Mouse (Mus musculus) stomach, postnatal 0 days (tissue): ENCODE results near the gene Gm40193. TPM values are rescaled to one million over a fixed set of nuclear protein-coding genes. Genes with fewer than 3 reads are reported as not detected.

Experiments used
- ATAC-seq: fragments of 200-750 bp; cut with Nextera tagmentation; 2 replicates; pipeline ENCODE4 v1.8.0; 2017; ENCODE audit not compliant: low FRiP score, low TSS enrichment
- DNase-seq: peaks from one replicate; pipeline ENCODE4 v3.0.0-alpha.2; 2016; ENCODE audit warnings: low spot score
- H3K27ac ChIP-seq: fragments of 300-500 bp; sonication (generic); replicated peaks from 2 replicates; pipeline ENCODE4 v1.5.1; 2014; ENCODE audit warnings: mild to moderate bottlenecking, control low read depth
- H3K27me3 ChIP-seq: fragments of 300-500 bp; sonication (generic); 2 replicates; pipeline ENCODE4 v1.6.1; 2014; ENCODE audit warnings: low read length; ENCODE audit not compliant: control insufficient read depth, insufficient read depth
- H3K36me3 ChIP-seq: fragments of 300-500 bp; sonication (generic); 2 replicates; pipeline ENCODE4 v1.6.1; 2014; ENCODE audit warnings: low read length, mixed read lengths; ENCODE audit not compliant: control insufficient read depth, insufficient read depth
- H3K4me1 ChIP-seq: fragments of 300-500 bp; sonication (generic); replicated peaks from 2 replicates; pipeline ENCODE4 v1.6.1; 2014; ENCODE audit warnings: antibody characterized with exemption; ENCODE audit not compliant: control insufficient read depth, insufficient read depth
- H3K4me2 ChIP-seq: fragments of 300-500 bp; sonication (generic); replicated peaks from 2 replicates; pipeline ENCODE4 v1.6.1; 2014; ENCODE audit warnings: low read depth, mild to moderate bottlenecking, control low read depth, moderate library complexity
- H3K4me3 ChIP-seq: fragments of 300-500 bp; sonication (generic); 2 replicates; pipeline ENCODE4 v1.5.1; 2014; ENCODE audit warnings: low read depth, low read length, control low read depth
- H3K9ac ChIP-seq: fragments of 300-500 bp; sonication (generic); 2 replicates; pipeline ENCODE4 v1.6.1; 2014; ENCODE audit warnings: mild to moderate bottlenecking, low read length, control low read depth, mixed read lengths
- H3K9me3 ChIP-seq: fragments of 300-500 bp; sonication (generic); 2 replicates; pipeline ENCODE4 v1.6.1; 2016; ENCODE audit warnings: low read length; ENCODE audit not compliant: control insufficient read depth
- CTCF ChIP-seq: IDR thresholded peaks from 2 replicates; pipeline ENCODE4 v1.5.1; 2016; ENCODE audit warnings: antibody characterized with exemption, low read depth, mild to moderate bottlenecking, moderate library complexity
- EP300 ChIP-seq: optimal IDR thresholded peaks from 2 replicates; pipeline ENCODE3; 2016; ENCODE audit warnings: antibody characterized with exemption
- whole genome bisulfite sequencing: fragments of 180-500 bp; shearing (Covaris S2); extraction: QIAGEN DNeasy Blood & Tissue Kit; methylation state at CpG from one replicate; pipeline ENCODE4 v1.1.7; 2014; 5-methylcytosine and 5-hydroxymethylcytosine counted together
- polyA plus RNA-seq: library from polyadenylated mRNA; unstranded; fragments of >200 nt; fragmentation: Nextera tagmentation; extraction: Ambion mirVana; gene quantifications from 2 replicates; pipeline ENCODE4 v1.2.1, GENCODE M21; 2015

Gm40193 gene
- polyA plus RNA-seq = not detected in 2 replicates

DNA sequence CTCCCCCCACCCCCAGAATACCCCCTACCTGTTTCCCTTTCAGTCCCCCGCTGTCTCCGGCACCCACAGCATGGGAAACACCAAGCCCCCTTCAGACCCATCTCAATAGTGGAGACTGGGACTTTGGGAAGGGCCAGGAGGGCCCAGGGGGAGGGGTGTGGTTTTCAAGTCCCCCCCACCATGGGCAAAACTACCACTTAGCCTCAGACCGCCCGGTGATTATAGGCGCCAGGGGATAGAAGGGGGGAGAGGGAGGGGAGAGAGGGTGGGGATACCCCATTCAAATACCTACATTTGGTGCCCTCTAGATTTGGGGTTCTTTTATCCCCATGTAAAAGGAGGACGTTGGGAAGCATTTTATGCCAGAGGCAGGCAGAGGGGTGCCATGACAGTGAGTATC lies at the start of gene Gm40193:
Gm40193 (minus strand) TSS at position 101 of the 400 bp plus-strand sequence.
- no peak within 1 kb of the TSS for H3K4me2 ChIP-seq
- 77% methylated on average over 6 of the region's 6 CpGs for WGBS
- H3K9me3 ChIP-seq = no peaks in the 10 kb centered on the region
- ATAC-seq (no peak), DNase-seq (no peak)
- H3K27me3 ChIP-seq = no peaks in the 10 kb centered on the region
- no peak within 1 kb of the TSS for H3K27ac ChIP-seq
- no peak for TF ChIP-seq CTCF
- no peak for TF ChIP-seq EP300
- H3K4me3 ChIP-seq = no peak within 1 kb of the TSS
- peaks cover 6% of the 10 kb centered on the region; the same call in 1 of the 2 replicates for H3K36me3 ChIP-seq
- no peak within 1 kb of the TSS for H3K9ac ChIP-seq
- no peaks in the 10 kb centered on the region for H3K4me1 ChIP-seq

DNA sequence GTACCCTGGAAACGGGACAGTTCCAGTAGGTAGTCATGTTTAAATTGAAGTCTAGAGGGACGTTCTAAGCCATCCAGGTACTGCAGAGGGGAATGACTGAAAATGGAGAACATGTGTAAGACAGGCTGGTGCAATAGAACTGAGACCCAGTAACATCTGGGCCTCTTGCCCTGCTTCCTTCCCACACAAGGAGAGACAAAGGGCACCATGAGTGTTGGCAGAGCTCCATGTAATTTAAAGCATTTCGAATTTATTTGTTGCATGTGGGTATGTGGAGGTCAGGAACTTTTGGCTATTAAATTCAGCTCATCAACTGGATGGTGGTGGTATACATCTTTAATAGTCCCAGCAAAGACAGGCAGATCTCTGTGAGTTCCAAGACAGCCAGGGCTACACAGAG lies 49.5 kb upstream of the Gm40193 start:
- no peak overlapping the region for H3K27ac ChIP-seq
- DNase-seq (no peak), ATAC-seq (no peak)
- H3K36me3 ChIP-seq = no peaks in the 10 kb centered on the region
- WGBS = 44% methylated on average over 3 of the region's 3 CpGs
- no peak overlapping the region for H3K4me2 ChIP-seq
- no peak overlapping the region for H3K4me3 ChIP-seq
- no peak overlapping the region for H3K9ac ChIP-seq
- peaks cover 16% of the 10 kb centered on the region for H3K4me1 ChIP-seq
- no peaks in the 10 kb centered on the region for H3K27me3 ChIP-seq
- H3K9me3 ChIP-seq = no peaks in the 10 kb centered on the region
- no peak for TF ChIP-seq CTCF
- TF ChIP-seq EP300 = no peak

DNA sequence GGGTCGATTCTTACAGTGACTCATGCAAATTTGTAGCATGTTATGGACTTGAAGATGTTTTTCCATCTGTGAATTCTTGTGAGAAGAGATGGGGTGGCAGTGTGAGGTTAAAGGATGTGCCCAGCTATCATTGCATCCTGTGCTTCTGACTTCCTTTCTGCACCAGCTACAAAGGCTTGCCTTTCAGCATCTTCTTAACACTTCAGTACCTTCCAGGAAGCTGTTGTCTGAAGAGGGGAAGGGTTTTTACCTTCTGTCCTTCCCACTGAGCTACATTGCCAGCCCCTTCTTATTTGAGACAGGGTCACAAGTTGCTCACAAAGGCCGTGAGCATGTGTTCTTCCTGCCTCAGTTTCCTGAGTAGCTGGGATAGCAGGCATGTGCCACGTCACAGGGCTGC lies 48.2 kb upstream of the Gm40193 start:
- H3K9me3 ChIP-seq = no peaks in the 10 kb centered on the region
- DNase-seq (no peak), ATAC-seq (no peak)
- H3K4me3 ChIP-seq = no peak overlapping the region
- H3K4me2 ChIP-seq = no peak overlapping the region
- TF ChIP-seq CTCF (no peak), EP300 (no peak)
- H3K27me3 ChIP-seq = no peaks in the 10 kb centered on the region
- peaks cover 16% of the 10 kb centered on the region for H3K4me1 ChIP-seq
- WGBS = 77% methylated on average over 3 of the region's 3 CpGs
- no peaks in the 10 kb centered on the region for H3K36me3 ChIP-seq
- peak overlapping the region; percentile 91; the same call in 1 of the 2 replicates for H3K27ac ChIP-seq
- H3K9ac ChIP-seq = no peak overlapping the region

DNA sequence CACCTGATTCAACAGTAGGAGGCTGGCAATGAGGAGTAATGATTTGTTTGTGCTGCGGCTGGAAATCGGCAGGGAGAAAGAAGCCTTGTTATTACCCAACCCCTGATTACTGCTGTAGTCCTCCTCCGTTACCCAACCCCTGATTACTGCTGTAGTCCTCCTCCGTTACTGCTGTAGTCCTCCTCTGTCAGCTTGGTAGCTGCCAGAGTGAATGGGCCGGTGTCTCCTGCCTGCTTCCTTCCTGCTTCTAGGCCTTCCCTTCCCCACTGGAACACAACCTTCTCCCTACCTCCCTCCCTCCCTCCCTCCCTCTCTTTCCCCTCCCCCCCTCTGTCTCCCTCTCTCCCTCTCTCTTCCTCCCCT lies 47.6 kb upstream of the Gm40193 start:
- Histone ChIP-seq H3K4me1 (peaks cover 15% of the 10 kb centered on the region), H3K27ac (peak overlapping the region; percentile 91), H3K4me3 (no peak overlapping the region)

DNA sequence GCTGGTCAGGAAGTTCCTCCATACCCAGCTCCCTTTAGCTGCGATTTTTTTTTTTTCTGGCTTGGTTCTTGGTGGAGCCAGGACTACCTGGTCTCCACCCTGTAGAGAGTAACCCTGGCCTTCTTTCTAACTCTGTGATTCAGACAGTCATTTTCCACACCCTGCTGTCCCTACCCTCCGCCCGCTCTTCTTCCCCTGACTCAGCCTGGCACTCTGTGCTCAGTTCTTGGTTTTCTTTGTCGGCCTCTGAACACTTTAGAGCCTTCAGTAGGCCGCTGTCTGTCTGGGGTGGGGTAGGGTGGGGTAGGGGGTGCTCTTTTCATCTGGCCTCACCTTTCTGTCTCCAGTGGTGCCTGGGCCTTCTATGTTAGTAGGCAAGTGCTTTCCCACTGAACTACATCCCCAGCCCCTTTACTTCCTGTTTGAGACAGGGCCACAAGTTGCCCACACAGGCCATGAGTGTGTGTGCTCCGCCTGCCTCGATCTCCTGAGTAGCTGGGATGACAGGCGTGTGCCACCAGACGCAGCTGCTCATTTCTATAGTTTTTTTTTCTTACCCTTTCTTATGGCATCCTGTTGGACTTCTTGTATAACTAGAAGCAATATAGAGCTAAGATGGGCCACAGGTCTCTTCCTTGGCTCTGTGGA lies 47.1 kb upstream of the Gm40193 start:
- ATAC-seq (peak; percentile 53), DNase-seq (peak; percentile 44)
- Histone ChIP-seq H3K27ac (peak overlapping the region; percentile 91), H3K9me3 (no peaks in the 10 kb centered on the region), H3K4me3 (no peak overlapping the region), H3K4me2 (no peak overlapping the region), H3K9ac (peak overlapping the region; percentile 31; the same call in 1 of the 2 replicates), H3K27me3 (no peaks in the 10 kb centered on the region), H3K36me3 (no peaks in the 10 kb centered on the region), H3K4me1 (peaks cover 12% of the 10 kb centered on the region)
- 59% methylated on average over 9 of the region's 9 CpGs for WGBS
- TF ChIP-seq EP300 = no peak
- TF ChIP-seq CTCF = no peak

More for the DNA sequence above, 47.6 kb upstream of the Gm40193 start:
- 25% methylated on average over 5 of the region's 5 CpGs for WGBS
- Histone ChIP-seq H3K36me3 (no peaks in the 10 kb centered on the region), H3K4me2 (no peak overlapping the region), H3K9me3 (no peaks in the 10 kb centered on the region), H3K9ac (peak overlapping the region; percentile 31; the same call in 1 of the 2 replicates), H3K27me3 (no peaks in the 10 kb centered on the region)
- DNase-seq (no peak), ATAC-seq (no peak)
- TF ChIP-seq CTCF = no peak
- TF ChIP-seq EP300 = no peak

DNA sequence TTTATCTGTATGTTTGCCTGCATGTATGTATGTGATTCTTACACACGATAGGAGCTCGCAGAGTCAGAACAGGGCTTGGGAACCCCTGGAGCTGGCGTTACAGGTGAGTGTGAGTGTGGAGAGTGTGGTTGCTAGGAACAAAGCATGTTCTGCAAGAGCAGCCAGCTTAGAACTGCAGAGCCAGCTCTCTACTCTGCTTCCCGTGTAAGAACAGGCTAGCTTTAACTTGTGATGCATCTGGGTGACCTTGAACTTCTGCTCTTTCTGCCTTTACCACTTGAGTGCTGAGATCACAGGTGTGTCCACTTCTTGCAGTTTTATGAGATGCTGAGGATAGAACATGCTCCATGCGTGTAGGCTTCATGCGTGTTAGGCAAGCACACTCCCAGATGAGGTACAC lies 46.2 kb upstream of the Gm40193 start:
- Histone ChIP-seq H3K27ac (peak overlapping the region; percentile 91), H3K9ac (0 out of 2 replicates have a peak overlapping the region, but pooled peaks have one; percentile 38), H3K27me3 (no peaks in the 10 kb centered on the region), H3K4me2 (no peak overlapping the region), H3K9me3 (no peaks in the 10 kb centered on the region), H3K4me3 (no peak overlapping the region), H3K4me1 (peaks cover 7% of the 10 kb centered on the region), H3K36me3 (no peaks in the 10 kb centered on the region)
- no peak for DNase-seq
- peak; percentile 35; the same call in 1 of the 2 replicates for ATAC-seq
- TF ChIP-seq EP300 = no peak
- TF ChIP-seq CTCF = no peak
- WGBS = 65% methylated on average over 6 of the region's 6 CpGs
